ENCODE assay signal across 29 mouse cellular contexts in the genomic region with DNA sequence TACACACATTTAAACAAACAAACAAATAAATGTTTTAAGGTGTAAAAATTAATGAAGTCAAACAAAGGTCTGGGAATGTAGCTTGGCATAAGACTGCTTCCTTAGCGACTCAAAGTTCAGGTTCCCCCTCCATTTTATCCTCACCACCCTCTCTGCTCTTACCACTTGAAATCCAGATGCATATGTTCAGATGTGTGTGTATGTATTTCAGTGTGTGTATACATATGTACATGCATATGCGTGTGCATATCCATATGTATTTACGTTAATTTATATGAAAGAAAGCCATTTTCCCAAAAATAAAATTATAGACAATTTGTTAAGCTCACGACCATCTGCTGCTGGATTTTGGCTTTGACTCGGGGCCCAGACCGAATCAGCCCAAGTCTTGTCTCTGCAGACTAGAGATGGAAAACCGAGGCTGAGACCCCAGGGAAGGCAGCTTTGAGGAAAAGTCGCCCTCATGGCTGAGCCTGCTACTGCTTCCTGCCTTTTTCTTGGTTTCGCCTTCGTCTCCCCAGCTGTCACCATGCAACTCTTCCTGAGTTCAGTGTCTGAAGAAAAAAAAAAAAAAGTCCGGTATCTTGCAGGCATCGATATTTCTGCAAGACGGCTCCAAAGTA. TPM values are rescaled to one million over a fixed set of nuclear protein-coding genes. Genes with fewer than 3 reads are reported as not detected.
"Had no signal": no experiment of that assay in that cellular context is flagged by ENCODE, and none has a peak within 500 bp of the region (broad histone marks: within the 10 kb centered on the region; RNA-seq: fewer than 3 reads in every experiment).

No protein-coding gene starts in this region.

- ATAC-seq: hindbrain, embryonic 16.5 days; inflammation-experienced regulatory T-cells, adult 6 months; liver, postnatal 0 days had no signal

- H3K36me3 ChIP-seq: heart, embryonic 15.5 days; hindbrain, embryonic 10.5 days; hindbrain, embryonic 12.5 days; limb, embryonic 10.5 days; limb, embryonic 12.5 days; liver, embryonic 13.5 days; liver, embryonic 15.5 days had no signal

- DNase-seq: gastrocnemius, adult 2 months; gastrocnemius, postnatal 10 days; gastrocnemius, postnatal 25 days; heart, adult 2 months; heart, postnatal 4 days; kidney, adult 18-20 months; kidney, adult 8-10 months; kidney, postnatal 10 days; kidney, postnatal 25 days; kidney, postnatal 4 days; liver; liver, embryonic 13.5 days; liver, postnatal 0 days had no signal

- H3K9me3 ChIP-seq: heart, embryonic 15.5 days; hindbrain, embryonic 10.5 days; hindbrain, embryonic 12.5 days; limb, embryonic 10.5 days; limb, embryonic 12.5 days; liver, embryonic 13.5 days; liver, embryonic 15.5 days had no signal

- H3K4me3 ChIP-seq: gastrocnemius, adult 2 months; heart, adult 2 months; heart, embryonic 15.5 days; hindbrain, embryonic 10.5 days; hindbrain, embryonic 12.5 days; left cerebral cortex, adult 2 months; limb, embryonic 10.5 days; limb, embryonic 12.5 days; liver, embryonic 13.5 days; liver, embryonic 15.5 days had no signal

- H3K27ac ChIP-seq: gastrocnemius, adult 2 months; heart, adult 2 months; heart, embryonic 15.5 days; hindbrain, embryonic 10.5 days; hindbrain, embryonic 12.5 days; hindbrain, embryonic 14.5 days; left cerebral cortex, adult 2 months; limb, embryonic 10.5 days; limb, embryonic 12.5 days; liver, embryonic 13.5 days; liver, embryonic 15.5 days had no signal

- H3K9ac ChIP-seq: heart, embryonic 15.5 days; hindbrain, embryonic 12.5 days; hindbrain, embryonic 14.5 days; limb, embryonic 12.5 days; liver, embryonic 13.5 days; liver, embryonic 15.5 days; liver, postnatal 0 days had no signal

- H3K4me2 ChIP-seq: heart, embryonic 11.5 days; heart, embryonic 15.5 days; hindbrain, embryonic 12.5 days; hindbrain, embryonic 14.5 days; limb, embryonic 12.5 days; liver, embryonic 11.5 days; liver, embryonic 13.5 days; liver, embryonic 15.5 days had no signal

- H3K4me1 ChIP-seq: hindbrain, embryonic 12.5 days; limb, embryonic 10.5 days; limb, embryonic 12.5 days; liver, embryonic 13.5 days; liver, embryonic 15.5 days had no signal

RNA-seq across cellular contexts. Expression of a gene that starts 15.4 kb away (rescaled TPM):
- total RNA-seq: gastrocnemius, adult 2 months; gastrocnemius, postnatal 25 days had no signal
- polyA plus RNA-seq: heart, adult 2 months; liver, postnatal 0 days had no signal

RNA-seq across cellular contexts. Expression of a gene that starts 32.6 kb away (rescaled TPM):
- total RNA-seq: gastrocnemius, adult 2 months; gastrocnemius, postnatal 10 days; gastrocnemius, postnatal 25 days; gastrocnemius, postnatal 4 days; granulocyte monocyte progenitor cell, adult 5-6 weeks; heart, adult 2 months; heart, postnatal 25 days; heart, postnatal 4 days had no signal
- polyA plus RNA-seq: heart, postnatal 0 days; inflammation-experienced regulatory T-cells, adult 6 months; liver, embryonic 13.5 days; liver, postnatal 0 days had no signal

RNA-seq across cellular contexts. Expression of a gene that starts 58.8 kb away (rescaled TPM):
- total RNA-seq: gastrocnemius, adult 2 months; gastrocnemius, postnatal 25 days; granulocyte monocyte progenitor cell, adult 5-6 weeks had no signal
